Mouse (Mus musculus) stomach, embryonic 15.5 days (tissue): ENCODE results near the gene Krt88. TPM values are rescaled to one million over a fixed set of nuclear protein-coding genes. Genes with fewer than 3 reads are reported as not detected.

Experiments used
- ATAC-seq: fragments of 200-750 bp; cut with Nextera tagmentation; 2 replicates; pipeline ENCODE4 v1.8.0; 2017; ENCODE audit warnings: low read depth, moderate number of reproducible peaks, moderate TSS enrichment; ENCODE audit not compliant: insufficient read depth, low FRiP score
- H3K27ac ChIP-seq: fragments of 300-500 bp; sonication (generic); 2 replicates; pipeline ENCODE4 v1.5.1; 2015; ENCODE audit warnings: mild to moderate bottlenecking, inconsistent platforms
- H3K27me3 ChIP-seq: fragments of 300-500 bp; sonication (generic); replicated peaks from 2 replicates; pipeline ENCODE4 v1.6.1; 2015; ENCODE audit warnings: inconsistent platforms
- H3K36me3 ChIP-seq: fragments of 300-500 bp; sonication (generic); 2 replicates; pipeline ENCODE4 v1.6.1; 2015; ENCODE audit warnings: inconsistent platforms
- H3K4me1 ChIP-seq: fragments of 300-500 bp; sonication (generic); 2 replicates; pipeline ENCODE4 v1.6.1; 2015; ENCODE audit warnings: inconsistent platforms
- H3K4me2 ChIP-seq: fragments of 300-500 bp; sonication (generic); 2 replicates; pipeline ENCODE4 v1.6.1; 2015; ENCODE audit warnings: mild to moderate bottlenecking, inconsistent platforms
- H3K4me3 ChIP-seq: fragments of 300-500 bp; sonication (generic); replicated peaks from 2 replicates; pipeline ENCODE4 v1.5.1; 2015; ENCODE audit warnings: inconsistent platforms
- H3K9ac ChIP-seq: fragments of 300-500 bp; sonication (generic); 2 replicates; pipeline ENCODE4 v1.6.1; 2015; ENCODE audit warnings: inconsistent platforms
- H3K9me3 ChIP-seq: fragments of 300-500 bp; sonication (generic); 2 replicates; pipeline ENCODE4 v1.6.1; 2016; ENCODE audit warnings: inconsistent platforms
- WGBS: fragments of 180-500 bp; shearing (Covaris S2); methylation state at CpG from one replicate; pipeline ENCODE4 v1.1.7; 2015; 5-methylcytosine and 5-hydroxymethylcytosine counted together
- polyA plus RNA-seq: library from polyadenylated mRNA; unstranded; fragments of >200 nt; fragmentation: Nextera tagmentation; extraction: Ambion mirVana; gene quantifications from 2 replicates; pipeline ENCODE4 v1.2.1, GENCODE M21; 2015

The Krt88 gene
- polyA plus RNA-seq, result 0.14 TPM in 1 of 2 replicates, not detected in the other

DNA sequence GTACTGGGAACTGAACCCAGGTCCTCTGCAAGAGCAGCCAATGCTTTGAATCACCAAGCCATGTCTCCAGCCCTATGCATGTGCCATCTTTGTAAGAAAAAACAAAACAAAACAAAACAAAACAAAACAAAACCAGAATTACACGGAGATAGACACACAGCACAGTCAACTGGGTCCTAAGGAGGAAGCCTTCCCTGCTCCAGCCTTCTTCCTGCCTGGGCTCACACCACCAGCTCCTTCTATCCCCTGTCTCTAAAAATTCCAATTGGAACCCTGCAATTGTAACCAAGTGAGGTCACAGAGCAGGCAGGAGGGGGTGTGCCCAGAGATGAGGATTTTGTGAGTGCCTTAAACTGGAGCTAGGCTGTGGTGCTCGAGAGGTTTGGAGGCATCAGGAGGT, at the start of gene Krt88:
Krt88 (plus strand) TSS at position 301 of the 400 bp plus-strand sequence.
- 68% methylated on average over 2 of the region's 2 CpGs for WGBS
- ATAC-seq, result no peak
- Histone ChIP-seq H3K36me3 (no peaks in the 10 kb centered on the region), H3K27ac (no peak within 1 kb of the TSS), H3K27me3 (no peaks in the 10 kb centered on the region), H3K4me1 (no peaks in the 10 kb centered on the region), H3K4me3 (no peak within 1 kb of the TSS), H3K9me3 (no peaks in the 10 kb centered on the region), H3K4me2 (no peak within 1 kb of the TSS), H3K9ac (no peak within 1 kb of the TSS)

DNA sequence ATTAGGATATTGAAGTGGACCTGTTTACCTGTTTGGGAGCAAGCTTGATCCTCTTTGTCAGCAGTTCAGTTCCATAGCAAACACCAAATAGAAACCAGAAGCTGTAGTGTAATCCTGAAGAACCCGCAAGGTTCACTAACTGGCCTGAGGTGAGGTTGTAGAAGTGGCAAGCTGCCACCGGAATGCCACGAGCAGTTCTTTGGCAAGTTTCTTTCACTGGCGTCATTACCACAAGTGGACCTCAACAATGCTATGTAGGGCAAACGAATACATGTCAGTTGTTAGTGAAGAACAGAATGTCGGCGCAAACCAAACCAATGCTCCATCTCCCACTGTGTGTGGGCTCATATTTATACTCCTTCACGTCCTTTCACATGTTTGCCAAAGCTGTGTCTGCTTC, 49.3 kb upstream of the Krt88 start:
- Histone ChIP-seq H3K27ac (no peak overlapping the region), H3K4me2 (no peak overlapping the region), H3K36me3 (no peaks in the 10 kb centered on the region), H3K9me3 (no peaks in the 10 kb centered on the region), H3K4me3 (no peak overlapping the region), H3K9ac (no peak overlapping the region), H3K4me1 (no peaks in the 10 kb centered on the region), H3K27me3 (no peaks in the 10 kb centered on the region)
- ATAC-seq, result no peak
- 85% methylated on average over 8 of the region's 8 CpGs for WGBS

DNA sequence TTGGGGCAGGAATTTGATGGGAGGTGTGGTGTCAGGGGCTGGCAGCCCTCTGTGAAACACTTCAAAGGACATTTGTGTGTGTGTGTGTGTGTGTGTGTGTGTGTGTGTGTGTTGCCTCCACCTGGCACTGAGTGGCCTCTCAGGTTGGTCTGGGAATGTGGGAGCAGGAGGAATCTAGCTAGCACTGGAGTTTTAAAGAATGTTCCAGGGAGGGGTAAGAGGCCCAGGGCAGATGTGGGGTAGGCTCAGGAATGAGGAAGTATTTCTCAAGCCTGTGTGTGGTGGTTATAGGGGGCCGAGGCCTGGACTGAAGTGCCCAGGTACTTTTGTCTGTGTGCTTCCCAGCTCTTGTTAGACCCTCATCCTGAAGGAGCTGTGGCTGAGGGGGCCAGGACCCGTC, 36.8 kb upstream of the Krt88 start, which contains the start of gene Krt7:
Krt7 (plus strand) TSS at position 269 of the 400 bp plus-strand sequence.
- no peaks in the 10 kb centered on the region for H3K27me3 ChIP-seq
- H3K4me1 ChIP-seq, result no peaks in the 10 kb centered on the region; the same call in 1 of the 2 replicates
- no peaks in the 10 kb centered on the region for H3K36me3 ChIP-seq
- H3K4me2 ChIP-seq, result peak within 1 kb of the TSS; percentile 48
- no peaks in the 10 kb centered on the region for H3K9me3 ChIP-seq
- peak within 1 kb of the TSS; percentile 37 for H3K4me3 ChIP-seq
- peak within 1 kb of the TSS; percentile 76 for H3K27ac ChIP-seq
- H3K9ac ChIP-seq, result 0 out of 2 replicates have a peak within 1 kb of the TSS, but pooled peaks have one; percentile 4
- peak; percentile 68; the same call in 1 of the 2 replicates for ATAC-seq
- WGBS, result 31% methylated on average over 2 of the region's 2 CpGs

DNA sequence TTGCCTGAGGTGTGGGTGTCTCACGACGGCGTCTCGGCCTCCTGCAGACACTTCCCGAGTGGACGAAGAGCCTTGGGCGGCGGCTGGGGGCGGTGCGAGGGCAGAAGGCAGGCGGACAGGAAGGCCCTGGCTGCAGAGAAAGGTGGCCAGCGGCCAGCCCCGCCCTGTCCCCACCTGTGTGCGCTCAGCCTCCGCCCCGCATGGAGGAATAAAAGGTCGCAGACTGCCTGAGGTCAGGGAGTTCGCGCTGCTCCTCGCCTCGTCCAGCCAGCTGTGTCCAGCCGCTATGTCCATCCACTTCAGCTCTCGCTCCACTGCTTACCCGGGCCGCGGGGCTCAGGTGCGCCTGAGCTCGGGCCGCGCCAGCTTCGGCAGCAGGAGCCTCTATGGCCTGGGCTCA, 35.4 kb upstream of the Krt88 start:
- peak; percentile 67 for ATAC-seq
- 21% methylated on average over 31 of the region's 31 CpGs for WGBS
- H3K9ac ChIP-seq, result no peak overlapping the region
- no peaks in the 10 kb centered on the region for H3K36me3 ChIP-seq
- peak overlapping the region; percentile 37 for H3K4me3 ChIP-seq
- peak overlapping the region; percentile 48 for H3K4me2 ChIP-seq
- H3K27ac ChIP-seq, result peak overlapping the region; percentile 76
- no peaks in the 10 kb centered on the region for H3K9me3 ChIP-seq
- no peaks in the 10 kb centered on the region for H3K27me3 ChIP-seq
- H3K4me1 ChIP-seq, result no peaks in the 10 kb centered on the region; the same call in 1 of the 2 replicates

DNA sequence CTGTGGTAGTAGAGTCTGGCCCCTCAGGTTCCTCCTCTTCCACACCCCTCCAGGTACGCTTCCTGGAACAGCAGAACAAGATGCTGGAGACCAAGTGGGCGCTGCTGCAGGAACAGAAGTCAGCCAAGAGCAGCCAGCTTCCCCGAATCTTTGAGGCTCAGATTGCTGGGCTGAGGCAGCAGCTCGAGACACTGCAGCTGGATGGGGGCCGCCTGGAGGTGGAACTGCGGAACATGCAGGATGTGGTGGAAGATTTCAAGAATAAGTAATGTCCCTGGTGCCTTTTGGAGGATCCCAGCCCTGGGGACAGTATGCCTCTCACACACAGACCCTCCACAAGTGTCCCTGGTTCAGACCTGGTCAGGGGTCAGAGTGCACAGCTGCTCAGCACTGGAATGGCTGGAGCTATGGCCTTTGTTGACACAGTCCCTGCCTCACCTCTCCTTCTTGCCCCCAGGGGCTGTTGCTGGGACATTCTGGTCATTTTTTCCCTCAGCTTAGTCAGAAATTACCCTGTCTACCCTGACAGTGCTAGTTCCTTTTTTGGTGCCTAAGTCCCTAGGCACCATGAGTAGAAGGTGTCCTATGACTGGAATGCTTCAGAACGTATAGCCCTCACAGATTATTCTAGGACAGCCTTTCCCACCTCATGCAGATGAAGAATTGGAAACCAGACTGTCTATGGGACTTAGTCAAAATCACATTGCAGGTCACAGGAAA, 33.5 kb upstream of the Krt88 start:
- no peak for ATAC-seq
- no peak overlapping the region for H3K9ac ChIP-seq
- no peaks in the 10 kb centered on the region for H3K9me3 ChIP-seq
- no peak overlapping the region for H3K4me3 ChIP-seq
- H3K4me1 ChIP-seq, result no peaks in the 10 kb centered on the region; the same call in 1 of the 2 replicates
- 40% methylated on average over 7 of the region's 7 CpGs for WGBS
- H3K36me3 ChIP-seq, result no peaks in the 10 kb centered on the region
- H3K27ac ChIP-seq, result peak overlapping the region; percentile 67
- H3K27me3 ChIP-seq, result no peaks in the 10 kb centered on the region
- H3K4me2 ChIP-seq, result peak overlapping the region; percentile 48

DNA sequence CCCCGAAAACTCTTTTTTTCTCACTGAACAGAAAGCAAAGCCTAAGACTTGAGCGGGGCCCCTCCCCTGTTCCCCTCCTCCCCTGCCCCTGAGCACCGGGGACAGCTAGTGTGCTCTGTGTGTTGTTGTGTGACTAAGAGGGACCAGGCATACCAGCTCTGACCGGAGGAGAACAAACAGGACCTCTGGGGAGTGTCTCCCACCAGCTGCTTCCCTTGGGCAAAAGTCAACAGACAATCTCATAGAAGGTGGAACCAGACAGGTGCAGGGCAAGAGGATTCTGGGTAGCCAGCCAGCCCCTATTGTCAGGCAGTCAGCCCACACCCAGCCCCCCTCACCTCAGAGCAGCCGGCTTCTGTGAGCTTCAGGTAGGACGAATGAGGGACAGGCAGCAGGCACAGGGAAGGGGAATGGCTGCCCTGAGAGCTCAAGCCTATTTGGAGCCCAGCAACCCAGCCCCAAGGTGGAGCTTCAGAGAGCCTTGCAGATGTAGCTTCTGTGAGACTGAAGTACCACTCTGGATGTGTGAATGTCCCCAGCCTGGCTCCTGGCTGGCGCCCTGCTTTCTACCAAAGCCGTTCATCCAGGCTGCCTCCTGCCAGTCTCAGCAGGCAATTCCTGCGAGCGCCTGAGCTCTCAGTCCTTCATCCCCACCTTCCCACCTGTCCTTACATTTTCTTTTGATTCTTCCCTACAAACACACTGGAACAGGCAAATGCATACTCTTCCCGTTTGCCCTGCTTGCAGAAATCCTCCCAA, 32.6 kb upstream of the Krt88 start:
- no peaks in the 10 kb centered on the region; the same call in 1 of the 2 replicates for H3K4me1 ChIP-seq
- H3K9me3 ChIP-seq, result no peaks in the 10 kb centered on the region
- peak; percentile 66 for ATAC-seq
- no peaks in the 10 kb centered on the region for H3K27me3 ChIP-seq
- WGBS, result 44% methylated on average over 11 of the region's 11 CpGs
- no peak overlapping the region for H3K9ac ChIP-seq
- H3K4me2 ChIP-seq, result peak overlapping the region; percentile 48
- H3K36me3 ChIP-seq, result no peaks in the 10 kb centered on the region
- H3K4me3 ChIP-seq, result no peak overlapping the region
- peak overlapping the region; percentile 67 for H3K27ac ChIP-seq

DNA sequence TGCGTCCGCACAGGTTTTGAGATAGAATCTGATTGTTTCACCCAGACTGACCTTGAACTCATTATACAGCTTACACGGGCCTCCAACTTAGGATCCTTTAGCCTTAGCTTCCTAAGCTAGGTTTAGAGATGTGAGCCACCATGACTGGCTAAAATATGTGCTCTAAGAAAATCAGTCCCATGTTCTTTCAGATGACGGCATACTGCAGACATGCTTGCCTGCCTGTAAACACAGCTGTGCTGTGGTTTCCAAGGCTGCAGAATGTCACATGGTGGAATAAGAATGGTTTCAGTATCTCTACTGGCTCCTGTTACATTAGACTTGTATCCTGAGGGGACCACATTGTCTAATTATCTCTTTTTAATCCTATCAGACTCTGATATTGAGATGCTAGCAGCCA, 28.6 kb upstream of the Krt88 start:
- H3K4me3 ChIP-seq, result no peak overlapping the region
- no peak overlapping the region for H3K9ac ChIP-seq
- ATAC-seq, result no peak
- H3K4me1 ChIP-seq, result no peaks in the 10 kb centered on the region
- no peak overlapping the region for H3K4me2 ChIP-seq
- no peaks in the 10 kb centered on the region for H3K27me3 ChIP-seq
- 65% methylated on average over 4 of the region's 4 CpGs for WGBS
- H3K9me3 ChIP-seq, result no peaks in the 10 kb centered on the region
- H3K36me3 ChIP-seq, result no peaks in the 10 kb centered on the region
- no peak overlapping the region for H3K27ac ChIP-seq

DNA sequence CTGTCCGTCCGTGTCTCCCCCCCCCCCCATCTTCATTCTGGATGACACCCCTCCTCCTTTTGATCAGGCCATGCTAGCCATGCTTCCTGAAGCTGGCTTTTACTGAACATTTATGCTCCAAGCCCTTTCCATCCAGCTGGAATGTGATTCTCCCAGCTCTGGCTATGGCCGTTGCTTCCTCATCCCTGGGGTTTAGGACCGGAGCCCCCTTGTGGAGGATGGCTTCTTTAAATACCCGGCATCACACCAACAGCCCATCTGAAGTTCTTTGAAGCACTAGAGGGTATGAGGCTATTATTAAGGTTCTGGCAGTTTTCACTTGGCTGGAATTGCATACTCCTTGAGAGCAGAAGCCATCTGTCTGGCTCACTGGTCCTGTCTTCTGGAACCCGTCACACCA, 26.6 kb upstream of the Krt88 start:
- Histone ChIP-seq H3K27ac (no peak overlapping the region), H3K4me2 (no peak overlapping the region), H3K9ac (no peak overlapping the region), H3K36me3 (no peaks in the 10 kb centered on the region), H3K4me3 (no peak overlapping the region), H3K9me3 (no peaks in the 10 kb centered on the region), H3K27me3 (no peaks in the 10 kb centered on the region), H3K4me1 (0 out of 2 replicates have a peak, but pooled peaks cover 5% of the 10 kb centered on the region)
- 54% methylated on average over 6 of the region's 6 CpGs for WGBS
- no peak for ATAC-seq

DNA sequence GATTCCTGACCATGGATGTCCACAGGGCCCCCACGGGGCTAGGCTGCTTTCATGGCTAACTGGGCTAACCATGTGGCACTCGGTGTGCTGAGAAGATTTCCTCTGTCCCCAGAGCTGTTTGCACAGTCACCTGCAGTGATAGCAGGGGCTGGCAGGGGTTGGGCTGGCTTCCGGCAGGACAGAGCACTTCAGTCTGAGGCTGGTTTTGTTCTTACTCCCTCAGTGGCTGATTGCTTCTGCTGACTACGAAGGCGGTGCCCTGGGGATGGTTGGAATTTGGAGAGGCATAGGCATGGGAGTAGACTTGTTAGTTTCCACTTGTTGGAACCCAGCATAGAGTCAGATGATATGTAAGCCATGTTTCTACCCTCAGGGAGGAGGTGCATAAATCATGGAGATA, 22.6 kb upstream of the Krt88 start:
- Histone ChIP-seq H3K9me3 (no peaks in the 10 kb centered on the region), H3K4me1 (0 out of 2 replicates have a peak, but pooled peaks cover 5% of the 10 kb centered on the region), H3K27me3 (no peaks in the 10 kb centered on the region), H3K4me2 (no peak overlapping the region), H3K27ac (0 out of 2 replicates have a peak overlapping the region, but pooled peaks have one; percentile 7), H3K4me3 (no peak overlapping the region), H3K9ac (no peak overlapping the region), H3K36me3 (no peaks in the 10 kb centered on the region)
- 36% methylated on average over 5 of the region's 5 CpGs for WGBS
- no peak for ATAC-seq

DNA sequence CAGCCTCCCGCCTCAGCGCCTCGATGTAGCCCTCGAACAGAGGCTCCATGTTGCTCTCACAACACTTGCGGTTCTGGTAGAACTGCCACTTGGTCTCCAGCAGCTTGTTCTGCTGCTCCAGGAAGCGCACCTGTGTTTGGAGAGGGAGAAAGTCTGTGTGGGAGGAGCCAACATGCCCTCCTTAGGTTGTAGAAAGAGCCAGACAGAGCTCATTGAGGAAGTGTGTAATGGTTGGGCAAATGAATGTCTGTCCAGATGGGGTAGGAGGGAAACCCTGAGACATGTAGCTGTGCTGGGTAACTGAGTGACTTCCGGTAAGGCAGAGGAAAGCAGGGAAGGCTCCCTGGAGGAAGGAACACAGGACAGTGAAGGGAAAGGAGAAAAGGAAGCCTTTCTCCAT, 10.9 kb upstream of the Krt88 start:
- ATAC-seq, result no peak
- H3K9ac ChIP-seq, result no peak overlapping the region
- H3K4me3 ChIP-seq, result no peak overlapping the region
- no peaks in the 10 kb centered on the region for H3K36me3 ChIP-seq
- no peak overlapping the region for H3K27ac ChIP-seq
- H3K4me2 ChIP-seq, result no peak overlapping the region
- peaks cover 7% of the 10 kb centered on the region; the same call in 1 of the 2 replicates for H3K4me1 ChIP-seq
- peaks cover 21% of the 10 kb centered on the region for H3K27me3 ChIP-seq
- no peaks in the 10 kb centered on the region for H3K9me3 ChIP-seq
- 76% methylated on average over 7 of the region's 7 CpGs for WGBS

DNA sequence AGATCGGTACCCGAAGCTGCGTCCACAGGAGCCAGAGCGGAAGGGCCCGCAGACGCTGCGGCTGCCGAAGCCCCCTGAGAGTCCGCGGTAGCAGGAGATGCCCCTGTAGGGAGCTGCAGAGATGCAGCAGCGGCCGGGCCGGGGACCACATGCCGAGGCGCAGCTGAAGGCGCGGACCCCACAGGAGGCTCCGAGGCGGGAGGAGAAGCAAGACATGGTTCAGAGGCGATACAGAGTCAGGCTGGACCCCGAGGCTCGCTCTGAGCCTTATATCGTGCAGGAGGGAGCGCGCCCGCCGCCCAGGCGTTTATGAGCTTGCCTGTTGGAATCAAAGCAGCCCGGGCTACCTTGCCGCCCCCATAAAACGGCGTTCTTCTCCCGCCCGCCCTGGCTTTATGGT, 9.0 kb upstream of the Krt88 start, which contains the start of gene Krt87:
Krt87 (minus strand) TSS at position 250 of the 400 bp plus-strand sequence.
- H3K27ac ChIP-seq, result no peak within 1 kb of the TSS
- peak within 1 kb of the TSS; percentile 19 for H3K4me3 ChIP-seq
- peaks cover 21% of the 10 kb centered on the region for H3K27me3 ChIP-seq
- WGBS, result 3% methylated on average over 34 of the region's 34 CpGs
- peak within 1 kb of the TSS; percentile 43 for H3K4me2 ChIP-seq
- H3K36me3 ChIP-seq, result no peaks in the 10 kb centered on the region
- no peaks in the 10 kb centered on the region for H3K9me3 ChIP-seq
- H3K9ac ChIP-seq, result no peak within 1 kb of the TSS
- ATAC-seq, result no peak
- peaks cover 7% of the 10 kb centered on the region; the same call in 1 of the 2 replicates for H3K4me1 ChIP-seq

DNA sequence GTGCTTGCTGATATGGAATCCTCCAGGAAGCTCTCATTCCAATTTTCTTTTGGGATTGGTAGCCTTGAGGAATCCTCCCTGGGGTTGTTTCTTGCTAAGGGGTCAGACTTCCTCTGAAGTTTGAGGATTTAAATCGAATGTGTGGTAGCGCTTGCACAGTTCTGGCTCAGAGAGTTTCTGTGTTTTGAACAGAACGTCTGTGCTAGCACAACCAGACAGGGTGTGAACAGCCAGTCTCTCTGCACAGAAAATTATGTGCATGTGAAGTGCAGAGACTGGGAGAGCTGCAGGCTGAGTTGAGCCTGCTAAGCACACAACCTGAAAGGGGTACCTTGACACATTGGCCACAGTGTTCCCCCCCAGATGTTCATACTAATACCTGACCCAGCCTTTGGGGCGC, 6.7 kb upstream of the Krt88 start:
- Histone ChIP-seq H3K9ac (no peak overlapping the region), H3K27ac (no peak overlapping the region), H3K36me3 (no peaks in the 10 kb centered on the region), H3K4me3 (no peak overlapping the region), H3K4me2 (no peak overlapping the region), H3K9me3 (no peaks in the 10 kb centered on the region), H3K27me3 (peaks cover 21% of the 10 kb centered on the region), H3K4me1 (peaks cover 7% of the 10 kb centered on the region; the same call in 1 of the 2 replicates)
- no peak for ATAC-seq
- 78% methylated on average over 4 of the region's 4 CpGs for WGBS
